Mouse (Mus musculus): ENCODE measurements around the gene Cep170b. TPM values are rescaled to one million over a fixed set of nuclear protein-coding genes. Genes with fewer than 3 reads are reported as not detected.
A peak's percentile ranks its signal among the peaks of the same experiment; 100 is the strongest.

Gene Cep170b
- polyA plus RNA-seq, 1 experiment from 2014 or later = 8.5 TPM

- Histone ChIP-seq H3K4me2 (replicated peaks; ENCODE audit: low read depth, low read length) (peak overlapping the region; percentile 99; the same call in 1 of the 2 replicates), H3K9me3 (ENCODE audit: control insufficient read depth, low read length) (no peaks in the 10 kb centered on the region), H3K9ac (ENCODE audit: low read depth, low read length) (no peak overlapping the region), H3K4me1 (replicated peaks; ENCODE audit: control insufficient read depth, insufficient read depth, low read length) (0 out of 2 replicates have a peak, but pooled peaks cover 3% of the 10 kb centered on the region), H3K27ac (ENCODE audit: low read depth, low read length) (no peak overlapping the region), H3K27me3 (ENCODE audit: control insufficient read depth, insufficient read depth, low read length) (peaks cover 19% of the 10 kb centered on the region), H3K36me3 (ENCODE audit: control insufficient read depth, insufficient read depth, low read length) (no peaks in the 10 kb centered on the region), H3K4me3 (ENCODE audit: low read depth, low read length) (0 out of 2 replicates have a peak overlapping the region, but pooled peaks have one; percentile 80)
- no peak for ATAC-seq (ENCODE audit: low FRiP score)
- 33% methylated on average over 12 of the region's 12 CpGs for WGBS
- DNase-seq (ENCODE audit: low spot score) = no peak
Observed at GRCm38 (mm10) chr12:112720890-112721423, 702 bp downstream of the Cep170b start.

- H3K9me3 ChIP-seq (ENCODE audit: control insufficient read depth, low read length) = no peaks in the 10 kb centered on the region
- H3K4me3 ChIP-seq (ENCODE audit: low read depth, low read length) = peak overlapping the region; percentile 80
- H3K36me3 ChIP-seq (ENCODE audit: control insufficient read depth, insufficient read depth, low read length) = no peaks in the 10 kb centered on the region
- peak overlapping the region; percentile 54 for H3K27ac ChIP-seq (ENCODE audit: low read depth, low read length)
- ATAC-seq (ENCODE audit: low FRiP score) (peak; percentile 53), DNase-seq (ENCODE audit: low spot score) (peak; percentile 68)
- peaks cover 19% of the 10 kb centered on the region for H3K27me3 ChIP-seq (ENCODE audit: control insufficient read depth, insufficient read depth, low read length)
- peak overlapping the region; percentile 99 for H3K4me2 ChIP-seq (replicated peaks; ENCODE audit: low read depth, low read length)
- 1% methylated on average over 47 of the region's 69 CpGs for WGBS
- H3K9ac ChIP-seq (ENCODE audit: low read depth, low read length) = peak overlapping the region; percentile 75
- H3K4me1 ChIP-seq (replicated peaks; ENCODE audit: control insufficient read depth, insufficient read depth, low read length) = 0 out of 2 replicates have a peak, but pooled peaks cover 3% of the 10 kb centered on the region
Observed at GRCm38 (mm10) chr12:112721424-112722239, 1.4 kb downstream of the Cep170b start.

- 0 out of 2 replicates have a peak, but pooled peaks cover 3% of the 10 kb centered on the region for H3K4me1 ChIP-seq (replicated peaks; ENCODE audit: control insufficient read depth, insufficient read depth, low read length)
- peaks cover 19% of the 10 kb centered on the region for H3K27me3 ChIP-seq (ENCODE audit: control insufficient read depth, insufficient read depth, low read length)
- H3K4me2 ChIP-seq (replicated peaks; ENCODE audit: low read depth, low read length) = peak overlapping the region; percentile 99
- peak; percentile 57 for ATAC-seq (ENCODE audit: low FRiP score)
- peak overlapping the region; percentile 10; the same call in 1 of the 2 replicates for H3K27ac ChIP-seq (ENCODE audit: low read depth, low read length)
- peak; percentile 58 for DNase-seq (ENCODE audit: low spot score)
- H3K9me3 ChIP-seq (ENCODE audit: control insufficient read depth, low read length) = no peaks in the 10 kb centered on the region
- H3K36me3 ChIP-seq (ENCODE audit: control insufficient read depth, insufficient read depth, low read length) = no peaks in the 10 kb centered on the region
- 1% methylated on average over 61 of the region's 75 CpGs for WGBS
- peak overlapping the region; percentile 75 for H3K9ac ChIP-seq (ENCODE audit: low read depth, low read length)
- H3K4me3 ChIP-seq (ENCODE audit: low read depth, low read length) = peak overlapping the region; percentile 80
Observed at GRCm38 (mm10) chr12:112722240-112723027, 2.2 kb downstream of the Cep170b start.

- 9% methylated on average over 5 of the region's 5 CpGs for WGBS
- Histone ChIP-seq H3K36me3 (ENCODE audit: control insufficient read depth, insufficient read depth, low read length) (no peaks in the 10 kb centered on the region), H3K4me2 (replicated peaks; ENCODE audit: low read depth, low read length) (peak overlapping the region; percentile 99), H3K4me3 (ENCODE audit: low read depth, low read length) (peak overlapping the region; percentile 80), H3K9ac (ENCODE audit: low read depth, low read length) (peak overlapping the region; percentile 75), H3K27ac (ENCODE audit: low read depth, low read length) (no peak overlapping the region), H3K9me3 (ENCODE audit: control insufficient read depth, low read length) (no peaks in the 10 kb centered on the region), H3K27me3 (ENCODE audit: control insufficient read depth, insufficient read depth, low read length) (peaks cover 19% of the 10 kb centered on the region), H3K4me1 (replicated peaks; ENCODE audit: control insufficient read depth, insufficient read depth, low read length) (0 out of 2 replicates have a peak, but pooled peaks cover 3% of the 10 kb centered on the region)
- ATAC-seq (ENCODE audit: low FRiP score) (peak; percentile 13), DNase-seq (ENCODE audit: low spot score) (no peak)
Observed at GRCm38 (mm10) chr12:112723028-112723330, 2.7 kb downstream of the Cep170b start.

GRCm38 (mm10) chr12:112723445-112723844, 3.2 kb downstream of the Cep170b start:
- DNase-seq (ENCODE audit: low spot score) = no peak

GRCm38 (mm10) chr12:112724077-112724805, 4.0 kb downstream of the Cep170b start:
- no peaks in the 10 kb centered on the region for H3K9me3 ChIP-seq (ENCODE audit: control insufficient read depth, low read length)
- H3K36me3 ChIP-seq (ENCODE audit: control insufficient read depth, insufficient read depth, low read length) = no peaks in the 10 kb centered on the region
- H3K27me3 ChIP-seq (ENCODE audit: control insufficient read depth, insufficient read depth, low read length) = peaks cover 19% of the 10 kb centered on the region
- ATAC-seq (ENCODE audit: low FRiP score) (no peak), DNase-seq (ENCODE audit: low spot score) (peak; percentile 82)
- no peak overlapping the region for H3K27ac ChIP-seq (ENCODE audit: low read depth, low read length)
- 81% methylated on average over 11 of the region's 11 CpGs for WGBS
- H3K9ac ChIP-seq (ENCODE audit: low read depth, low read length) = no peak overlapping the region
- H3K4me1 ChIP-seq (replicated peaks; ENCODE audit: control insufficient read depth, insufficient read depth, low read length) = 0 out of 2 replicates have a peak, but pooled peaks cover 3% of the 10 kb centered on the region
- no peak overlapping the region for H3K4me2 ChIP-seq (replicated peaks; ENCODE audit: low read depth, low read length)
- H3K4me3 ChIP-seq (ENCODE audit: low read depth, low read length) = no peak overlapping the region

More at GRCm38 (mm10) chr12:112723445-112723844, 3.2 kb downstream of the Cep170b start:
- peaks cover 19% of the 10 kb centered on the region for H3K27me3 ChIP-seq (ENCODE audit: control insufficient read depth, insufficient read depth, low read length)
- no peaks in the 10 kb centered on the region for H3K9me3 ChIP-seq (ENCODE audit: control insufficient read depth, low read length)
- WGBS = 84% methylated on average over 6 of the region's 6 CpGs
- no peak overlapping the region for H3K27ac ChIP-seq (ENCODE audit: low read depth, low read length)
- H3K4me1 ChIP-seq (replicated peaks; ENCODE audit: control insufficient read depth, insufficient read depth, low read length) = 0 out of 2 replicates have a peak, but pooled peaks cover 3% of the 10 kb centered on the region
- H3K4me3 ChIP-seq (ENCODE audit: low read depth, low read length) = no peak overlapping the region
- ATAC-seq (ENCODE audit: low FRiP score) = no peak
- no peak overlapping the region for H3K9ac ChIP-seq (ENCODE audit: low read depth, low read length)
- H3K36me3 ChIP-seq (ENCODE audit: control insufficient read depth, insufficient read depth, low read length) = no peaks in the 10 kb centered on the region
- H3K4me2 ChIP-seq (replicated peaks; ENCODE audit: low read depth, low read length) = peak overlapping the region; percentile 99

GRCm38 (mm10) chr12:112727801-112728200, 7.5 kb downstream of the Cep170b start:
- Histone ChIP-seq H3K27me3 (ENCODE audit: control insufficient read depth, insufficient read depth, low read length) (peaks cover 7% of the 10 kb centered on the region), H3K4me3 (ENCODE audit: low read depth, low read length) (no peak overlapping the region), H3K9ac (ENCODE audit: low read depth, low read length) (no peak overlapping the region), H3K9me3 (ENCODE audit: control insufficient read depth, low read length) (no peaks in the 10 kb centered on the region), H3K36me3 (ENCODE audit: control insufficient read depth, insufficient read depth, low read length) (no peaks in the 10 kb centered on the region), H3K4me1 (replicated peaks; ENCODE audit: control insufficient read depth, insufficient read depth, low read length) (no peaks in the 10 kb centered on the region), H3K4me2 (replicated peaks; ENCODE audit: low read depth, low read length) (no peak overlapping the region), H3K27ac (ENCODE audit: low read depth, low read length) (no peak overlapping the region)
- 80% methylated on average over 8 of the region's 8 CpGs for WGBS
- no peak for ATAC-seq (ENCODE audit: low FRiP score)
- DNase-seq (ENCODE audit: low spot score) = no peak

GRCm38 (mm10) chr12:112730808-112731207, 10.6 kb downstream of the Cep170b start:
- no peak for ATAC-seq (ENCODE audit: low FRiP score)
- Histone ChIP-seq H3K36me3 (ENCODE audit: control insufficient read depth, insufficient read depth, low read length) (no peaks in the 10 kb centered on the region), H3K4me3 (ENCODE audit: low read depth, low read length) (no peak overlapping the region), H3K9me3 (ENCODE audit: control insufficient read depth, low read length) (no peaks in the 10 kb centered on the region), H3K4me1 (replicated peaks; ENCODE audit: control insufficient read depth, insufficient read depth, low read length) (no peaks in the 10 kb centered on the region), H3K27ac (ENCODE audit: low read depth, low read length) (no peak overlapping the region), H3K4me2 (replicated peaks; ENCODE audit: low read depth, low read length) (no peak overlapping the region), H3K9ac (ENCODE audit: low read depth, low read length) (no peak overlapping the region), H3K27me3 (ENCODE audit: control insufficient read depth, insufficient read depth, low read length) (no peaks in the 10 kb centered on the region)
- no peak for DNase-seq (ENCODE audit: low spot score)
- 92% methylated on average over 14 of the region's 14 CpGs for WGBS

Measured in hindbrain, embryonic 11.5 days (tissue).